Mouse (Mus musculus) forebrain, embryonic 16.5 days (tissue): ENCODE results near the gene Sdccag8. TPM values are rescaled to one million over a fixed set of nuclear protein-coding genes. Genes with fewer than 3 reads are reported as not detected.

Experiments used
- ATAC-seq: fragments of 200-750 bp; cut with Nextera tagmentation; 2 replicates; pipeline ENCODE4 v1.8.0; 2017; ENCODE audit warnings: mild to moderate bottlenecking, moderate library complexity
- H3K27ac ChIP-seq: fragments of 300-500 bp; sonication (generic); 2 replicates; pipeline ENCODE4 v1.5.1; 2014; ENCODE audit warnings: low read length, control low read depth
- H3K27me3 ChIP-seq: fragments of 300-500 bp; sonication (generic); replicated peaks from 2 replicates; pipeline ENCODE4 v1.6.1; 2014; ENCODE audit warnings: low read length; ENCODE audit not compliant: control insufficient read depth, insufficient read depth
- H3K36me3 ChIP-seq: fragments of 300-500 bp; sonication (generic); 2 replicates; pipeline ENCODE4 v1.6.1; 2014; ENCODE audit not compliant: control insufficient read depth, insufficient read depth
- H3K4me1 ChIP-seq: fragments of 300-500 bp; sonication (generic); replicated peaks from 2 replicates; pipeline ENCODE4 v1.6.1; 2014; ENCODE audit warnings: low read length; ENCODE audit not compliant: control insufficient read depth, insufficient read depth
- H3K4me2 ChIP-seq: fragments of 300-500 bp; sonication (generic); 2 replicates; pipeline ENCODE4 v1.6.1; 2014; ENCODE audit warnings: mild to moderate bottlenecking, low read length, control low read depth
- H3K4me3 ChIP-seq: fragments of 300-500 bp; sonication (generic); replicated peaks from 2 replicates; pipeline ENCODE4 v1.5.1; 2014; ENCODE audit warnings: mild to moderate bottlenecking, low read length, control low read depth
- H3K9ac ChIP-seq: fragments of 300-500 bp; sonication (generic); replicated peaks from 2 replicates; pipeline ENCODE4 v1.6.1; 2014; ENCODE audit warnings: low read depth, low read length, control low read depth
- H3K9me3 ChIP-seq: fragments of 300-500 bp; sonication (generic); 2 replicates; pipeline ENCODE4 v1.6.1; 2016; ENCODE audit warnings: low read length; ENCODE audit not compliant: control insufficient read depth
- WGBS: fragments of 180-500 bp; shearing (Covaris S2); extraction: QIAGEN DNeasy Blood & Tissue Kit; methylation state at CpG from one replicate; pipeline ENCODE4 v1.1.7; 2014; 5-methylcytosine and 5-hydroxymethylcytosine counted together
- polyA plus RNA-seq: library from polyadenylated mRNA; unstranded; fragments of >200 nt; fragmentation: Nextera tagmentation; extraction: Ambion mirVana; gene quantifications from 2 replicates; pipeline ENCODE4 v1.2.1, GENCODE M21; 2015

Sdccag8 gene
- polyA plus RNA-seq, 1 experiment from 2014 or later: 34.0 TPM

DNA sequence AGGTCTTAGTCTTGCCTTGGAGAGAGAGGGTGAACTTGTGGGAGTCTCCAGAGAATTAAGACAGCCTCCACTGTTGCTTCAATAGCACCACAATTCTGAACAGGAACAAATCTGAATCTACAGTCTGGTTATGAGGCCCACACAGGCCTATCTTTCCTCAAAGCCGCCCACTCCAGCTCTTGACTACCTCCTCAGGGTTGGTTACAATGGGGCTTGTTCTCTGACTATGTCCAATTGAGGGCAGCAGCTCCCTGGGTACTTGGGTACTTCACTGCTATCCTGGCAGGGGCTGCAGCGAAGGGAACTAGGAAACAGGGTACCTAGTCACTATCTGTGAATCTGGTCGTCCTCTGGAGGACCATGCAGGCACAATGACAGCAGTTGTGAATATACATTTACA is 213.2 kb downstream of the Sdccag8 start:
- no peaks in the 10 kb centered on the region for H3K27me3 ChIP-seq
- 76% methylated on average over 3 of the region's 3 CpGs for WGBS
- ATAC-seq: no peak
- no peak overlapping the region for H3K4me3 ChIP-seq
- no peaks in the 10 kb centered on the region for H3K9me3 ChIP-seq
- no peak overlapping the region for H3K9ac ChIP-seq
- H3K36me3 ChIP-seq: peaks cover 11% of the 10 kb centered on the region; the same call in 1 of the 2 replicates
- peak overlapping the region; percentile 31; the same call in 1 of the 2 replicates for H3K27ac ChIP-seq
- H3K4me1 ChIP-seq: peaks cover 1% of the 10 kb centered on the region; the same call in 1 of the 2 replicates
- no peak overlapping the region for H3K4me2 ChIP-seq

DNA sequence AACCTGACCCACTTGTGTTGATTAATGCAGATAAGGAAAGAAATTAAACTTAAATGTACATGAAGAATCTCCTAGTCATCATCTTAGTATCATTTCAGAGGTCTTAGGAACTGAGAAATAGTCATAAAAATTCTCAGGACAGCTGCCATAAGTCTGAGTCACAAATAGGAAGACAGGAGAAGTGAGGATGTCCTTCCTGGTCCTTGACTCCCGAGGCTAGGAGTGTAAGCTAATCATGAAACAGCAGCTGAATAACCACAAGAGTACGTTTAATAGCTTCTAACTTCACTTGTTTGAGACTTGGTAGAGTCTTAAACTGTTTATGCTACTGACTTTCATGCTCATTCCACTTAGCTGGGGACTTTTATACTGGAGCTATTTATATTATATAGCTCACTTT is 214.6 kb downstream of the Sdccag8 start:
- ATAC-seq: no peak
- H3K4me1 ChIP-seq: peaks cover 2% of the 10 kb centered on the region; the same call in 1 of the 2 replicates

DNA sequence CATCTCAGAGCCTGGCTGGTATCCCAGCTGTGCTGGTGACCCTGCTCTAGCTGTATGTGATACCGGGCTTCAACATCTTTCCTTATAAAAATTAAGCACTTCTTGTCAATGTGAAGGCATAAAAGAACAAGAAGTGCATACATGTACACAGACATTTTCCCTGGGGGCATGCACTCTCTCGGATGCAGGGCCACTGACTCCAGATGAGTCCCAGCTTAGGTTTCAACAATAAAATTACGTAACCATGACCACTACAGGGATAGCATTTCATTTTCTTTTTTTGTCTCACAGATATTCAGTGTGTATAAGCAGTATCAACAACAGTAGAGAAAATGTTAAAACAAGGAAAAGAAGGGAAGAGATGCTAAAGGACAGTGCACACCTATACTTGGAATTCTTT is 216.2 kb downstream of the Sdccag8 start:
- no peaks in the 10 kb centered on the region for H3K27me3 ChIP-seq
- 87% methylated on average over 3 of the region's 3 CpGs for WGBS

More for the DNA sequence above, 214.6 kb downstream of the Sdccag8 start:
- Histone ChIP-seq H3K27ac (no peak overlapping the region), H3K27me3 (no peaks in the 10 kb centered on the region), H3K9me3 (no peaks in the 10 kb centered on the region), H3K4me2 (no peak overlapping the region), H3K9ac (no peak overlapping the region), H3K4me3 (no peak overlapping the region), H3K36me3 (peaks cover 3% of the 10 kb centered on the region; the same call in 1 of the 2 replicates)
- 92% methylated on average over 2 of the region's 2 CpGs for WGBS

DNA sequence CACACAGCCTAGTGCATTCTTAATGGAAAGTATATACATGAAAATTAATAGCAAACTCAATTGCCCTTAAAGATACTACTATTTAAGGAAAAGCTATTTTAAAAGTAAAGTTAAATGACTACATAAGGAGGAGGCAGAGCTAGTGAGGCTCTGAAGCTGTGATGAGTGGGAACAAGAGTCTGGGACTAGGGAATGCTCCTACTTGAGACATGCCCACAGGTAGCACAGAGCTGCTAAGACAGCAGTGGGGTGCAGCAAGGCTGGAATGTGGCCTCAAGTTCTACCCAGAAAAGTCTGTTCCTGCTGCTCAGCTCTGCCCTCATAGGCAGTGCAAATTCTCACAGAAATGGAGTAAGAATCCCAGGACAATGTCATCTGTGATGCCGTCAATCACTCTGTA is 216.7 kb downstream of the Sdccag8 start:
- WGBS: 97% methylated on average over 1 of the region's 1 CpGs
- peaks cover 3% of the 10 kb centered on the region; the same call in 1 of the 2 replicates for H3K36me3 ChIP-seq
- no peak for ATAC-seq
- no peaks in the 10 kb centered on the region for H3K9me3 ChIP-seq
- no peak overlapping the region for H3K4me2 ChIP-seq
- peaks cover 2% of the 10 kb centered on the region; the same call in 1 of the 2 replicates for H3K4me1 ChIP-seq
- no peaks in the 10 kb centered on the region for H3K27me3 ChIP-seq
- no peak overlapping the region for H3K9ac ChIP-seq
- no peak overlapping the region for H3K4me3 ChIP-seq
- H3K27ac ChIP-seq: no peak overlapping the region

More for the DNA sequence above, 216.2 kb downstream of the Sdccag8 start:
- peaks cover 2% of the 10 kb centered on the region; the same call in 1 of the 2 replicates for H3K4me1 ChIP-seq
- H3K4me2 ChIP-seq: no peak overlapping the region
- ATAC-seq: no peak
- no peak overlapping the region for H3K9ac ChIP-seq
- H3K27ac ChIP-seq: no peak overlapping the region
- peaks cover 3% of the 10 kb centered on the region; the same call in 1 of the 2 replicates for H3K36me3 ChIP-seq
- no peak overlapping the region for H3K4me3 ChIP-seq
- no peaks in the 10 kb centered on the region for H3K9me3 ChIP-seq

DNA sequence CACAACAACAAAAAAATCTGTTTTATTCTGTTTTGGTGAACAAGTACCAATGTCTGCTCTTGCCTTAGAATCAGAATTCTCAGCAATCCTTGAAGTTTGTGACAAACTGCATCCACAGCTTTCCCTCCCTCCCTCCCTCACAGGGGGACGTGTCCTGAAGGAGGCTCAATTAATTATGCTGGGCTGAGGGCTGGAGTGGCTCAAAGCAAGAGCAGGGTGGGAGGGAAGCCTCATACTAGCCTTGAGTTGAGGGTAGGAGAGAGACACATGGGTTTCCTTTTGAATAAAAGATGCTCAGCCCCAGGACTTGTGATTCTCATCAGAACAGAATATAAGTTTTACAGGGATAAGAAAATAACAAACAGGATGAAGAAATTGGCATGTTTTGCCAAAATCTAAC is 217.8 kb downstream of the Sdccag8 start:
- no peaks in the 10 kb centered on the region for H3K27me3 ChIP-seq
- H3K4me3 ChIP-seq: no peak overlapping the region
- peaks cover 3% of the 10 kb centered on the region; the same call in 1 of the 2 replicates for H3K36me3 ChIP-seq
- H3K27ac ChIP-seq: no peak overlapping the region
- peaks cover 2% of the 10 kb centered on the region; the same call in 1 of the 2 replicates for H3K4me1 ChIP-seq
- WGBS: 0% methylated on average over 1 of the region's 1 CpGs
- no peak for ATAC-seq
- H3K9me3 ChIP-seq: no peaks in the 10 kb centered on the region
- H3K9ac ChIP-seq: no peak overlapping the region
- no peak overlapping the region for H3K4me2 ChIP-seq

DNA sequence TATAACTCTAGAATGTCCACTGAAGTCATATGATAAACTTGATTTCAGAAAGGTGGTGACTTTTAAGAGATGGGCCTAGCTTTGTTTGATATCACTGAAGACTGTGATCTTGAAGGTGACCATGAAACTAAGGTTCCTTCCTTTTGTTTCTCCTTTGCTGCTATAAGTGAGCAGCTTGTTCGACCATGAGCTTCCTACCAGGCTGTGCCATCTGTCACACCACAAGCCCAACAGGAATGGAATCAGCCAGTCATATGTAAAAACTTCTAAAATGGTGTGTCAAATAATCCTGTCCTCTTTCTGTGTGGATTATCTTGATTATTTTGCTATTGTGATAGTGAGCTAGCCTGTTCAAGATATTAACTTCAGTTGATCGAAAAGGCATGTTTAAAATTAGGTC is 221.0 kb downstream of the Sdccag8 start:
- Histone ChIP-seq H3K9ac (no peak overlapping the region), H3K27ac (no peak overlapping the region), H3K4me2 (no peak overlapping the region), H3K36me3 (peaks cover 3% of the 10 kb centered on the region; the same call in 1 of the 2 replicates), H3K9me3 (no peaks in the 10 kb centered on the region), H3K27me3 (no peaks in the 10 kb centered on the region), H3K4me3 (no peak overlapping the region), H3K4me1 (peaks cover 2% of the 10 kb centered on the region; the same call in 1 of the 2 replicates)
- ATAC-seq: no peak
- WGBS: 68% methylated on average over 2 of the region's 2 CpGs

DNA sequence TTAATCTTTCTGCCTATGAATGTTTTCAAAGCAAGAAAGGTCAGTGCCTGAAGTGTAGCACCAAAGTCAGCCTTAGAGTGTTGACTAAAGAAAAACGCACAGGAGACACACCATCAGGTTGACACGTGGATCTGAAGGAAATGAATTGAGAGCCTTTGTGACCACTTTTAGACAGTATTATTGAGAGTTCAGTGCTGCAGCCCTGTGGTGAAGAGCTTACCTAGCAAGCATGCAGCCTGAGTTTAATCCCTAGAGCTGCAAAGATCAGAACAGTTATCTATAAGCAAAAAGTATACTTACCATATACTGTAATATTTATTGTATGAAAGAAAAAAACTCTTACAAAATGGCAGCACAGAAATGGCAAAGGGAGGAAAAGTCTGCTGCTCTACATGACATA is 223.9 kb downstream of the Sdccag8 start:
- Histone ChIP-seq H3K27ac (peak overlapping the region; percentile 51), H3K4me2 (no peak overlapping the region), H3K27me3 (no peaks in the 10 kb centered on the region), H3K4me1 (no peaks in the 10 kb centered on the region; the same call in 1 of the 2 replicates), H3K9ac (no peak overlapping the region), H3K36me3 (no peaks in the 10 kb centered on the region), H3K4me3 (no peak overlapping the region), H3K9me3 (no peaks in the 10 kb centered on the region)
- ATAC-seq: no peak
- 30% methylated on average over 2 of the region's 2 CpGs for WGBS

DNA sequence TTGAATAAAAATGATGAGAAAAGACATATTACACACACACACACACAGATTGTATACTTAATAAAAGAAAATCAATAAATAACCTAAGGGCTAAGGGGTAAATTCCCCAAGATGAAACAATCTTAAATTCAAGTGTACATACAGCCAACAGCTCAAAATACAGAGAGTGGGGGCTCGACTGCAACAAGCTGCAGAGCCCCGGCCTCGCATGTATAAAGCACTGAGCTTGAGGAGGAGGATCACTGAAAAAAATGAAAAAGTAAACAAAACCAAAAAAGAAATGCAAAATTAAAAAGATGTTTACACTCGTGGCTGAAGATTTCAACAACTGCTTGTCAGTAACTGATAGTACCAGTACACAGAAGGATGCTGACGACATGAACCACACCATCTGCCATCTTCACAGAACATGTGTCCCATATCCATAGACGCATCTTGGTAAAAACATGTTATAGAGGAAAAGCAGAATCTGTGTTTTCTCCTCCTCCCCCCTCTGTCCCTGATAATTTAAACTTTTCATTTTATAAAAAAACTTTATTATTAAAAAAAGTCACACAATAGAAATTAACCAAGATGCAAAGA is 224.7 kb downstream of the Sdccag8 start:
- H3K36me3 ChIP-seq: no peaks in the 10 kb centered on the region
- WGBS: 41% methylated on average over 6 of the region's 6 CpGs
- no peak overlapping the region for H3K4me3 ChIP-seq
- no peaks in the 10 kb centered on the region; the same call in 1 of the 2 replicates for H3K4me1 ChIP-seq
- H3K9me3 ChIP-seq: no peaks in the 10 kb centered on the region
- peak; percentile 82 for ATAC-seq
- no peak overlapping the region for H3K4me2 ChIP-seq
- H3K27ac ChIP-seq: peak overlapping the region; percentile 84
- H3K9ac ChIP-seq: no peak overlapping the region
- no peaks in the 10 kb centered on the region for H3K27me3 ChIP-seq

DNA sequence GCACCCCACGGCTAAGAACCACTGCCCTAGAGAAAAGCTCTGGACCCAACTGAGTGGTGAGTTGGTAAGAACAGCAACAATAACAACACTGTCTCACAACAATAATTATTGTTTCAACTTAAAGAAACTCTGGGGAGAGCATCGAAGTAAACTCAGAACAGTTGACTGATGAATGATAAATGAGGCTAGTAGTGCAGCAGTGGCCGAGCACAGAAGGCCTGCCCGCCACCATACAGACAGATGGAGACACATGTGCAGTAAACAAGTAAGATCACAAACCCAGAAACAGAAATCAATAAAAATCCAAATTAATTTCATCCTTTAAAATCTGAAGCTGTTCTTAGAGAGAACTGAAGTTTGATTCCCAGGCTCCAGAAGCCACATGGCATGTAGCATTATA is 225.6 kb downstream of the Sdccag8 start:
- Histone ChIP-seq H3K9ac (no peak overlapping the region), H3K36me3 (no peaks in the 10 kb centered on the region), H3K27me3 (no peaks in the 10 kb centered on the region), H3K4me1 (no peaks in the 10 kb centered on the region; the same call in 1 of the 2 replicates), H3K27ac (peak overlapping the region; percentile 31), H3K4me2 (no peak overlapping the region), H3K9me3 (no peaks in the 10 kb centered on the region), H3K4me3 (no peak overlapping the region)
- WGBS: 37% methylated on average over 4 of the region's 4 CpGs
- no peak for ATAC-seq
